Mouse (Mus musculus): ENCODE measurements around the gene Dok4. TPM values are rescaled to one million over a fixed set of nuclear protein-coding genes. Genes with fewer than 3 reads are reported as not detected.

The Dok4 gene
- polyA plus RNA-seq, 1 experiment from 2014 or later, result 81.4 TPM

- H3K4me3 ChIP-seq (replicated peaks; ENCODE audit: low read length), result no peak overlapping the region
- H3K36me3 ChIP-seq (ENCODE audit: control insufficient read depth, insufficient read depth), result peaks cover 13% of the 10 kb centered on the region
- no peak overlapping the region for H3K27ac ChIP-seq (ENCODE audit: low read length)
- 70% methylated on average over 2 of the region's 2 CpGs for WGBS
- no peak overlapping the region for H3K9ac ChIP-seq (replicated peaks; ENCODE audit: low read depth, low read length)
- no peaks in the 10 kb centered on the region for H3K4me1 ChIP-seq (replicated peaks; ENCODE audit: control insufficient read depth, insufficient read depth, low read length)
- ATAC-seq, result no peak
- H3K4me2 ChIP-seq (ENCODE audit: low read length), result no peak overlapping the region
- no peaks in the 10 kb centered on the region for H3K27me3 ChIP-seq (replicated peaks; ENCODE audit: control insufficient read depth, insufficient read depth, low read length)
- H3K9me3 ChIP-seq (ENCODE audit: control insufficient read depth, low read length), result no peaks in the 10 kb centered on the region
These were observed 54.7 kb downstream of the Dok4 start for GRCm38 (mm10) chr8:94821381-94821780.

- no peak overlapping the region for H3K9ac ChIP-seq (replicated peaks; ENCODE audit: low read depth, low read length)
- no peak overlapping the region for H3K4me2 ChIP-seq (ENCODE audit: low read length)
- no peak overlapping the region for H3K4me3 ChIP-seq (replicated peaks; ENCODE audit: low read length)
- no peaks in the 10 kb centered on the region for H3K9me3 ChIP-seq (ENCODE audit: control insufficient read depth, low read length)
- peaks cover 11% of the 10 kb centered on the region for H3K36me3 ChIP-seq (ENCODE audit: control insufficient read depth, insufficient read depth)
- H3K27me3 ChIP-seq (replicated peaks; ENCODE audit: control insufficient read depth, insufficient read depth, low read length), result no peaks in the 10 kb centered on the region
- WGBS, result 89% methylated on average over 7 of the region's 7 CpGs
- no peaks in the 10 kb centered on the region for H3K4me1 ChIP-seq (replicated peaks; ENCODE audit: control insufficient read depth, insufficient read depth, low read length)
- no peak overlapping the region for H3K27ac ChIP-seq (ENCODE audit: low read length)
- ATAC-seq, result no peak
These were observed 55.6 kb downstream of the Dok4 start for GRCm38 (mm10) chr8:94820553-94820952.

DNA sequence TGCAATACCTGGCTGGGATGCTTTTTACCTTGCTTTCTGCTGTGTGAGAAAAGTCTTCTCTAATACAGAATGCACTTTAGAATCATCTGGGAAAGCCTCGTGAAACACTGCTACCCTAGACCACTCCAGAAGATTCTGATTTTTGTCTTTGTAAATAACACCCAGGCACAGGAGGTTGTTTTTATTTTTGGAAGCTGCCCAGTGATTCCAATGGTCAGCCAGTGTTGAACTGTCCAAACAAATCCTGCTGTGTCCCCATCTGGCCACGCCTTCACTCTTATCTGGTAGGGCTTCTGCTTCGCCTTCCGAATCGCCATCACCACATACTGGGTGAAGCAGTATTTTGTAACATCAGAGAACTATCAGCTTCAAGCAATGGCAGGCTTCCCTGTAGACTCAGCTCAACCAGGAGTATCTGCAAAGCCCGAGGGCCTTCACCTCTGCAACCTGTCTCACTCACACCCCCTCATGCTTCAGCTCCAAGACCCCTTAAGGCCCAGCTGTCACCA is 56.4 kb downstream of the Dok4 start:
- H3K4me2 ChIP-seq (ENCODE audit: low read length), result no peak overlapping the region
- 91% methylated on average over 6 of the region's 6 CpGs for WGBS
- H3K4me3 ChIP-seq (replicated peaks; ENCODE audit: low read length), result no peak overlapping the region
- no peaks in the 10 kb centered on the region for H3K27me3 ChIP-seq (replicated peaks; ENCODE audit: control insufficient read depth, insufficient read depth, low read length)
- H3K9ac ChIP-seq (replicated peaks; ENCODE audit: low read depth, low read length), result no peak overlapping the region
- H3K9me3 ChIP-seq (ENCODE audit: control insufficient read depth, low read length), result no peaks in the 10 kb centered on the region
- ATAC-seq, result no peak
- no peaks in the 10 kb centered on the region for H3K4me1 ChIP-seq (replicated peaks; ENCODE audit: control insufficient read depth, insufficient read depth, low read length)
- peaks cover 8% of the 10 kb centered on the region for H3K36me3 ChIP-seq (ENCODE audit: control insufficient read depth, insufficient read depth)
- H3K27ac ChIP-seq (ENCODE audit: low read length), result no peak overlapping the region

GRCm38 (mm10) chr8:94817933-94818332 is 58.2 kb downstream of the Dok4 start:
- 94% methylated on average over 11 of the region's 11 CpGs for WGBS
- H3K27me3 ChIP-seq (replicated peaks; ENCODE audit: control insufficient read depth, insufficient read depth, low read length), result no peaks in the 10 kb centered on the region
- no peaks in the 10 kb centered on the region for H3K4me1 ChIP-seq (replicated peaks; ENCODE audit: control insufficient read depth, insufficient read depth, low read length)
- no peak overlapping the region for H3K4me2 ChIP-seq (ENCODE audit: low read length)
- no peaks in the 10 kb centered on the region for H3K9me3 ChIP-seq (ENCODE audit: control insufficient read depth, low read length)
- ATAC-seq, result no peak
- H3K27ac ChIP-seq (ENCODE audit: low read length), result no peak overlapping the region
- H3K4me3 ChIP-seq (replicated peaks; ENCODE audit: low read length), result no peak overlapping the region
- H3K36me3 ChIP-seq (ENCODE audit: control insufficient read depth, insufficient read depth), result no peaks in the 10 kb centered on the region; the same call in 1 of the 2 replicates
- no peak overlapping the region for H3K9ac ChIP-seq (replicated peaks; ENCODE audit: low read depth, low read length)

DNA sequence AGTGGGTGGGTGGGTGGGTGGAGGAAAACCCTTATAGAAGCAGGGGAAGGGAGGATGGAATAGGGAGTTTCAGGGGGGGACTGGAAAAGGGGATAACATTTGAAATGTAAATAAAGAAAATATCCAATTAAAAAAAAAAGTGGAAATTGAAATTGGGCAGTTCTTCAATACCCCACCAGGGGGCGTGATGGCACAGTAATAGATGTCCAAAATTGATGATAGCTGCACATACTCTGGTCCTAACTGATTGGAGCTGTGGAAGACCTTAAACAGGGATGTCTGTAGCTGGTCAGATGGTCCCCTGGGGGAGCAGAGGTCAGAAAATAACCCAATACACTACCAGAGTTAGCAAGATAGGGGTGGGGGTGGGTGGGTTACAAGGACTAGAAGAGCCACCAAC is 61.6 kb downstream of the Dok4 start:
- peaks cover 4% of the 10 kb centered on the region for H3K4me1 ChIP-seq (replicated peaks; ENCODE audit: control insufficient read depth, insufficient read depth, low read length)
- H3K9ac ChIP-seq (replicated peaks; ENCODE audit: low read depth, low read length), result no peak overlapping the region
- no peaks in the 10 kb centered on the region for H3K36me3 ChIP-seq (ENCODE audit: control insufficient read depth, insufficient read depth)
- WGBS, result 0% methylated on average over 1 of the region's 1 CpGs
- no peak overlapping the region for H3K4me2 ChIP-seq (ENCODE audit: low read length)
- H3K27me3 ChIP-seq (replicated peaks; ENCODE audit: control insufficient read depth, insufficient read depth, low read length), result no peaks in the 10 kb centered on the region
- no peak overlapping the region for H3K27ac ChIP-seq (ENCODE audit: low read length)
- no peak overlapping the region for H3K4me3 ChIP-seq (replicated peaks; ENCODE audit: low read length)
- no peak for ATAC-seq
- no peaks in the 10 kb centered on the region for H3K9me3 ChIP-seq (ENCODE audit: control insufficient read depth, low read length)

Other genes with a start within 250 kb of the Dok4 start
- 180 TPM in 2 replicates for gene Arl2bp, start 209.7 kb downstream of the Dok4 start, polyA plus RNA-seq (2015; fragmentation: Nextera tagmentation; extraction: Ambion mirVana)
- gene Pllp, start 180.1 kb downstream of the Dok4 start, polyA plus RNA-seq (2015; fragmentation: Nextera tagmentation; extraction: Ambion mirVana), result 1.6 and 1.7 TPM in 2 replicates
- not detected in 2 replicates for gene Ccl22, start 130.7 kb downstream of the Dok4 start, polyA plus RNA-seq (2015; fragmentation: Nextera tagmentation; extraction: Ambion mirVana)
- 15.1 and 23.8 TPM in 2 replicates for gene Cx3cl1, start 104.3 kb downstream of the Dok4 start, polyA plus RNA-seq (2015; fragmentation: Nextera tagmentation; extraction: Ambion mirVana)
- 0.77 TPM in 1 of 2 replicates, not detected in the other for gene Ccl17, start 65.9 kb downstream of the Dok4 start, polyA plus RNA-seq (2015; fragmentation: Nextera tagmentation; extraction: Ambion mirVana)
- 56.8 and 60.7 TPM in 2 replicates for gene Coq9, start 38.0 kb downstream of the Dok4 start, polyA plus RNA-seq (2015; fragmentation: Nextera tagmentation; extraction: Ambion mirVana)
- gene Ciapin1, start 38.0 kb downstream of the Dok4 start, polyA plus RNA-seq (2015; fragmentation: Nextera tagmentation; extraction: Ambion mirVana), result 119 and 148 TPM in 2 replicates
- 150 and 153 TPM in 2 replicates for gene Polr2c, start 18.9 kb downstream of the Dok4 start, polyA plus RNA-seq (2015; fragmentation: Nextera tagmentation; extraction: Ambion mirVana)
- 4.6 and 5.7 TPM in 2 replicates for gene Ccdc102a, start 41.8 kb upstream of the Dok4 start, polyA plus RNA-seq (2015; fragmentation: Nextera tagmentation; extraction: Ambion mirVana)
- not detected in 2 replicates for gene Adgrg5, start 47.4 kb upstream of the Dok4 start, polyA plus RNA-seq (2015; fragmentation: Nextera tagmentation; extraction: Ambion mirVana)
- 132 and 152 TPM in 2 replicates for gene Adgrg1, start 98.4 kb upstream of the Dok4 start, polyA plus RNA-seq (2015; fragmentation: Nextera tagmentation; extraction: Ambion mirVana)
- gene Adgrg3, start 141.4 kb upstream of the Dok4 start, polyA plus RNA-seq (2015; fragmentation: Nextera tagmentation; extraction: Ambion mirVana), result 0.93 and 1.1 TPM in 2 replicates
- gene Drc7, start 178.8 kb upstream of the Dok4 start, polyA plus RNA-seq (2015; fragmentation: Nextera tagmentation; extraction: Ambion mirVana), result 1.1 and 1.3 TPM in 2 replicates
- gene Katnb1, start 204.9 kb upstream of the Dok4 start, polyA plus RNA-seq (2015; fragmentation: Nextera tagmentation; extraction: Ambion mirVana), result 47.3 and 49.9 TPM in 2 replicates

All from forebrain, embryonic 16.5 days (tissue).